17 mouse cellular contexts compared by ENCODE assay signal in the genomic region with DNA sequence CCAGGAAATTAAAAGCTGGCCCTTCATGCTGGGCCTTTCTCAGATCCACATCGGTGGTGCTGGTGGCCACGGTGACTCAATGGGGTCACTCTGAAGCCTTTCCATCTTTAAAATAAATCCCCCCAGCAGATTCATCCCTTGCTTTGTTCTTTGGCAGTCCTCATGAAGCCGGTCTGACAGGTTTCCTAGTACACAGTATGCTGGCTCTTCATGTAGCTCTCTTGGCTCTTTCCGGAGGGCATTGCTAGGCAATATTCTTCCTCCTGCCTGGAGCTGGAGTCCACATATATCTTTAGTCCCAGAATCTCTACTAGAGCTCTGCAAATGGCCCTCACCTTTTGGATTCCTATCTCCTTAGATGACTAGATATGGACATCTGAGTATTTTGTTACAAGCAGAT.
A peak's percentile ranks its signal among the peaks of the same experiment; 100 is the strongest.
DNase-seq lines count a peak whose midpoint lies in the region; ATAC-seq and TF ChIP-seq lines count a peak whose summit lies in the region.
"Had no signal": no experiment of that assay in that cellular context is flagged by ENCODE, and none has a peak within 500 bp of the region (broad histone marks: within the 10 kb centered on the region; RNA-seq: fewer than 3 reads in every experiment).

No protein-coding gene starts in this region.

- H3K9ac ChIP-seq in lung, embryonic 14.5 days = no peak overlapping the region
- no peak overlapping the region for H3K9ac ChIP-seq in forebrain, embryonic 12.5 days
- H3K9ac ChIP-seq: embryonic facial prominence, embryonic 13.5 days had no signal

- ATAC-seq in lung, embryonic 14.5 days (ENCODE audit: insufficient read depth) = no peak; the same call in 1 of the 2 replicates
- no peak for ATAC-seq in forebrain, embryonic 12.5 days (ENCODE audit: low FRiP score)
- ATAC-seq: forebrain, embryonic 14.5 days; forebrain, embryonic 16.5 days had no signal

- no peaks in the 10 kb centered on the region for H3K4me1 ChIP-seq in lung, embryonic 14.5 days (ENCODE audit: insufficient read depth)
- no peaks in the 10 kb centered on the region for H3K4me1 ChIP-seq in forebrain, embryonic 12.5 days
- H3K4me1 ChIP-seq: embryonic facial prominence, embryonic 13.5 days had no signal

- no peak overlapping the region for H3K4me3 ChIP-seq in lung, embryonic 14.5 days (ENCODE audit: low read depth, low read length)
- no peak overlapping the region for H3K4me3 ChIP-seq in forebrain, embryonic 12.5 days (replicated peaks)
- H3K4me3 ChIP-seq: embryonic facial prominence, embryonic 13.5 days had no signal

- DNase-seq in lung, embryonic 14.5 days = peak; percentile 57
- no peak for DNase-seq in lung, postnatal 4 days
- peak; percentile 13 for DNase-seq in urinary bladder, postnatal 14 days (ENCODE audit: low spot score)
- no peak for DNase-seq in urinary bladder, postnatal 36 days (ENCODE audit: low spot score in 2 of 2)
- DNase-seq: adrenal gland, adult 2 months; adrenal gland, postnatal 10 days; adrenal gland, postnatal 25 days; cerebellum, adult 11 months; cerebellum, adult 18-20 months; cerebellum, adult 8-10 months; cerebellum, adult 9-11 months; cerebellum, postnatal 36 days; embryo, embryonic 11 days had no signal

- 56% methylated on average over 4 of the region's 4 CpGs for WGBS in lung, embryonic 14.5 days
- 83% methylated on average over 4 of the region's 4 CpGs for WGBS in forebrain, embryonic 12.5 days

- H3K27me3 ChIP-seq in lung, embryonic 14.5 days (ENCODE audit: insufficient read depth, low read length) = no peaks in the 10 kb centered on the region
- H3K27me3 ChIP-seq in forebrain, embryonic 12.5 days = no peaks in the 10 kb centered on the region
- H3K27me3 ChIP-seq: embryonic facial prominence, embryonic 13.5 days had no signal

- no peaks in the 10 kb centered on the region for H3K9me3 ChIP-seq in lung, embryonic 14.5 days (ENCODE audit: low read depth, low read length)
- H3K9me3 ChIP-seq in forebrain, embryonic 12.5 days = no peaks in the 10 kb centered on the region
- H3K9me3 ChIP-seq: embryonic facial prominence, embryonic 13.5 days had no signal

- no peak for TF ChIP-seq CTCF in lung, embryonic 14.5 days (IDR thresholded peaks at IDR 0.05; ENCODE audit: low read depth)

- no peak overlapping the region for H3K4me2 ChIP-seq in lung, embryonic 14.5 days
- no peak overlapping the region for H3K4me2 ChIP-seq in forebrain, embryonic 12.5 days
- H3K4me2 ChIP-seq: embryonic facial prominence, embryonic 13.5 days had no signal

- H3K27ac ChIP-seq in lung, embryonic 14.5 days (ENCODE audit: low read depth) = no peak overlapping the region
- no peak overlapping the region for H3K27ac ChIP-seq in forebrain, embryonic 12.5 days
- H3K27ac ChIP-seq: embryonic facial prominence, embryonic 13.5 days had no signal

- H3K36me3 ChIP-seq in lung, embryonic 14.5 days (ENCODE audit: insufficient read depth) = no peaks in the 10 kb centered on the region
- no peaks in the 10 kb centered on the region for H3K36me3 ChIP-seq in forebrain, embryonic 12.5 days (replicated peaks)
- H3K36me3 ChIP-seq: embryonic facial prominence, embryonic 13.5 days had no signal

Comparison
In these comparisons a context has a peak if more than half of its experiments do, and no peak if none do; other contexts are left out.
1. DNase-seq: peak in lung, embryonic 14.5 days (single experiment) and urinary bladder, postnatal 14 days (single experiment); none in lung, postnatal 4 days (0 of 2) and urinary bladder, postnatal 36 days (0 of 2).